Mouse (Mus musculus) CH12F3 (cell line): Measurements from ENCODE around the gene Rxrg.

ENCODE experiments used
- in situ Hi-C: fragments of 300-500 bp; cut with MboI; formaldehyde crosslinking; loops from 2 replicates; pipeline ENCODE4 v1.14.3; 2020; ENCODE audit warnings: low sequenced_read_pairs

Gene Rxrg

DNA sequence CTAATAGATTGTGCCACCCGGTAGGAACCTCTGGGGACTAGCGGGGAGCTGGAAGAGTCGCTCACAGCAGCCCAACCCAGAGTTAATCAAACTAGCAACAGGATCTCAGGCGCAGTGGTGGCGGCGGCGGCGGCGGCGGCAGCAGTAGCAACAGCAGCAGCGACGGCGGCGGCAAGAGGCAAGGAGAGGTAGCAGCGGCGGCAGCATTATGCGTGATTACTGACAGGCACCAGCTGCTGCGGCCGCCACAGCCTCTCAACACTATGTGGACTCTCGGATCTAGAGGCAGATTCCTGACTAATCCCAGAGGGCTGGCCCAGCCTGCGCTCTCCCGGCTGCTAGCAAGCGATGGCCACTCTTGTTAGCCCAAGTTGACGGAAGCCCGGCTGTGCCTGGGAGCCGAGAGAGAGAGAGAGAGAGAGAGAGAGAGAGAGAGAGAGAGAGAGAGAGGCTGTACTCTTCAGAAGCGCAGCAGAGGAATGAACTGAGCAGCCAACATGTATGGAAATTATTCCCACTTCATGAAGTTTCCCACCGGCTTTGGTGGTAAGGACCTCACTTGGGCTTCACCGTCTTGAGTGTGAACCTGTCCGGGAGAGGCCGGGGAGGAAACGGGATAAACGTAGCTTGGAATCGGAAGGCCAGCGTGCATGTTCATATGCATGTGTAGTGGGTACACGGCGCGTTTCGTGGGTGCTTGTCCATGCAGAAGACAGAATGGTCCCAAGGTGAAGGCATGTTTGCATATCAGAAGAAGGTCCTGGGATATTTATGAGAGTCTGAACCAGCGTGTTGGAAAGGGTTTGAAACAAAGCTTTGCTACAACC, at the start of gene Rxrg:
TSS of gene Rxrg (plus strand) at position 130 of the 827 bp plus-strand sequence.
- in situ Hi-C loops = no loop called here

DNA sequence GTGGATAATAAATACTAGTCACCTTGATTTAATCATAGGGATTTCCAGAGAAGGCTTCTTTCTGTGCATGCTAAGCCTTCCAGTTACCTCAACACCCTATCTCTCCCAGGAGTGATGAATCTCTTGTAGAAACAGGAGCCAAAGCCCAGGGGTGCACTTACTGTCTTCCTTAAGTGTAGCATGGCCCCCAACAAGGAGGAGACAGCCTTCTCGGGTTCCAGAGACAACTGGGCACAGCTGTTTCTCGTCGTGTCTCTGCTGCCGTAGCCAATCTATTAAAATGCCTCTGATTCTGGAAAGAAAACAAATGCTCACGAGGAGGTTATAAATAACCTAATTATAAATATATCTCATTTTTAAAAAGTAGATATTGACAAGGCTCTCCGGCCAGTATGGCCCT, 48.9 kb upstream of the Rxrg start:
- in situ Hi-C loops = no loop called here

DNA sequence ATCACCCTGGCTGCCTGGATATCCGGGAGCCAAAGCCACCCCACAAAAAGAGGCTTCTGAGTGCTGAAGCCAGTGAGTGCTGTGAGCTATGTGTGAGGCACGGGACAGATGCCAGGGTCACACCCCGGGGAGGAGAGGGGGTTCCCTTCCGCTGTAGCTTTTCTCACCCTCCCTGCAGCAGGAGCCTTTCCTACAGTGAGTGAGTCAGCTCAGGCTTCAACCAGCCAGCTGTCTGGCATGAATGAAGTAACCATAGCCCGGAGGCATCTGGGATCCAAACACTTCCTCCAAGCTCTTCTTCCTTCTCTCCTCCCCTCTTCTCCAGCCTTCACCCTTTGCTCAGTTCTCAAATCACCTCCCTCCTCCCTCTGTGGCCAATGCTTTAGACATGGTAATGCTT, 46.6 kb upstream of the Rxrg start:
- in situ Hi-C loops = no loop called here

DNA sequence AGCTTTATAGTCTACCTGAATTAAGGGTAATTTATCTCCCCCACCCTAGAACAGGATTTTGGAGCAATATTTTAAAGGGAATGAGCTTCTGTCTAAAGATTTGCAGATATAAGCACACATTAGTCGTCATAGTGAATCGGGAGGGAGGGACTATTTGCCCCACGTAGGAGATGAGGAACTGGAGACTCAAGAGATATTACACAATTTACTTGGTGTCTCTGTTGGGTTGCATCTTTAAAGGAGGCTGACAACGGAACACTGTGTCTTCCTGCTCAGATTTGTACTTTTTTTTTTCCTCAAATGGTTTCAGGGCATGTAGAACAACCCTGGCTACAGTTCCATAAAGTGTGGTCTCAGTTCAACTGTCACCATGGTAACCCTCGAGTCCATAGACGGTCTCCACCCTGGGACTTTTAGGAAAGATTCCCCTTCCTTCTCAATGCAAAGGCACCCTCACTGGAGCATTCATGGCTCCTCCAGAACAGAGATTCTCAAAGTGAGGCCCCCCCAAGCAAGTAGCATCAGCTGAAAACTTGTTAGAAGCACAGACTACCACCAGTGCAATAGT, 44.1 kb upstream of the Rxrg start:
- in situ Hi-C loops = no loop called here

DNA sequence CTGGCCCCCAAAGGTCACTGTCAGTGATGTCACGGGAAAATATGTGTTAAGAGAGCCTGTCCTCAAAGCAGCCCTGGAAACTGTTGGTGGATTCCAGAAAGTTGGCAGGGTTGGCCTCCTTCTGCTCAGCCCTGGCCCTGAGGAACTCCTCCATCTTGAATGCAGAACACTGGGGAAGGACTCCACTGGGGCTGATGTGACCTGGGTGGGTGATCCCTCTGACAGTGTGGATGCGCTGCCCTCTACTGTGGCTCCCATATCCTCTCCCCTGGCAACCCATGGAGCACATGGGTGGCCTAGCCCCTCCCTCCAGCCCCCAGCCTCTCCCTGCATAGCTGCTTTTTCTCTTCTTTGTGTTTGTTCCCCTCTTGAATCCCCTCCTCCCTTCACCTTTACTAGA, 31.6 kb upstream of the Rxrg start:
- in situ Hi-C loops = no loop called here

DNA sequence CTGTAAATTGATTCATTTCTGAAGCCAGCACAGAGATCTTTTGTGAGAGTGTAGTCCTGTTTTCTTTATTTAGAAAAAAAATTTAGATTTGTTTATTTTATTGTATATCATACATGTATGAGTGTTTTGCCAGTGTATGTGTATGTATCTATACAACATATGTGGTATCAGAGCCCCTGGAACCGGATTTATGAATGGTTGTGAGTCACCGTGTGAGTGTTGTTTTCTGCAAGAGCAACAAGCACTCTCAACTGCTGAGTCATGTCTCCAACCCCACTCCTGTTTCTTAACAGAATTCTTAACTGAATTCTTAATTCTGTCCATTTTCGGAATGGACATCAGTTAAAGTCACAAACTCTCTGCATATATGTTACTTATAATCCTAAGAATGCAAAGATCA, 19.1 kb upstream of the Rxrg start:
- in situ Hi-C loops = no loop called here

DNA sequence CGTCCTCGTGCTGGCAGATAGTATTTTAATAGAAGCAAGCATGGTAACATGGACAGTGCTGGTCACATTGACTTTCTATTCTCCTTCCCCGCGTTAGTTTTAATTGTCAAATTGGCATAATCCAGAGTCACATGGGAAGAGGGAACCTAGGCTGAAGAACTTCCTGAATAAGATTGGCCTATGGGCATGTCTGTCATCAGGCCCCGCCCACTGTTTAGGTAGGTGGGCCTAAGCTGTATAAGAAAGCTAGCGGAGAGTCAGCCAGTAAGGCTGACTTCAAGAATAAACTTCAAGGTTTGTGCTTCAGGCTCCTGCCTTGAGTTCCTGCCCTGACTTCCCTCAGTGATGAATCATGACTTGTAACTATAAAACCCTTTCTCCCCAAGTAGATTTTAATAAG, 15.0 kb upstream of the Rxrg start:
- in situ Hi-C loops = no loop called here

DNA sequence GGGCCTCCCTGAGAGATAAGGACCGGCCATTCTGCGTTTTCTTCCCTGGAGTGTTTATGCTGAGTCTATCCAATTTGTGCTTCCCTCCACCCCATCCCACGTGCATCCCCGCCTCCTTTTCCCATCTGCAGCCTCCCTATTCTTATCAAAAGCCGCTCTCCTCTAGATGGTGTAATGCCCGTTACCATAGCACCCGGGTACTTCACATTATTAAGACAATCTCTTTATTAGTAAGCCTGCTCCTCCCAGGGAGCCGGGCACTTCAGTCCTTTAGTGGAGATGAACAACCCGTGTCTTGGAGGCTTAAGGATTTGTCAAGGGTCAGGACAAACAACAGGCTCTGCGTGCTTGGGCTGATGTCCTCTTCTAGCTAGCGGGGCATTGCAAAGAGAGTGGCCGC, 14.3 kb upstream of the Rxrg start:
- in situ Hi-C loops = no loop called here

DNA sequence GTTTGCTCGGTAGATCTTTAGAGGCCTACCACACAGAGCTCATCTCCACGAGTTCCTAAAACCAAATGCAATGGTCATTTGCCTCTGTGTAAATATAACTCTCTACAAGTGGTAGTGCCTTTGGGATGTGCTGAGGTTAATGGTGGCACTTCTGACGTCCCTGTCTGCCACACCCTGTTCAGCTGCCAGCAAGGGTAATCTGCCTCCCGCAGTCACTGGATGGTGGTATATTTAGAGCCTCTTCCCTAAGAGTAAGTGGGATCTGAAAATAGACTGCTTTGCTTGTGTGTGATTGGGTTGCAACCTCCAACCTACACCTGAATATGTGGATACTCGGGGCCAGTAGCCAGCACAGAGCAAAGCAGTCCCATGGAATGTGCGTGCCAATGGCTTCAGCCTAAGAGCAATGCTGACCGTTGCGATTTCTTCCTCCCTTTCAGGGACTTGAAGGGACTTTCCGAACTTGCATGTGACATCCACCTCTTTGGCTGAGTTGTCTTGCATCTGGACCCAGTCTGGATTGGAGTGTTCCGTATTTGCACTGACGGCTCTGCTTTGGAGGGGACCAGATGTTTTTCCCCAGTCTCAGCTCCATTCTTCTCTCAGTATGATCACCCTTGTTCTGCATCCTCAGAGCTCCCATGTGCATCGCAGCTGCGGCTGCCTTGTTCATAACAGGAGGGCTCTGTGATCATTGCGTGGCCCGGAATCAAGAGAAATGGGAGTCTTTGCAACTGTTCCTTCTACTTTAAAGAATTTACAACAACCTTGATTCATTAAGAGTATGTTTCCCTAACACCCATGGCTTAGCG, 9.2 kb upstream of the Rxrg start:
- in situ Hi-C loops = no loop called here

DNA sequence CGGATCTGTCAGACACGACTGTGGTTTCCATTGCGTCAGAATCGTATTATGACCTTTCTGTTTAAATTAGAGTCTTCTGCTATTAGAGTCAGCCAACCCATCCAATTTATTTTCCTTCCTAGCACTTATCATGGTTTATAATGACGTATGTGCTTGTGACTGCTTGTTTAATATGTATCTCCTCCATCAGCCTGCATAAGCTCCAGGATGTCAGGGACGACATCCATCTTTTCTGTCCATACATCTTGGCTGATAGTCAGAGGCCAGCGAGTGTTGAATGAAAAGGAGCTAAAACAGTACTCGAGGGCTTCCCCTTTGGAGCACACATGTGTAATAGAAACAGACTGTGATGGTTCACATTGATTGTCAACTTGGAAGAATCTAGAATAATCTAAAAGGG, 6.0 kb upstream of the Rxrg start:
- in situ Hi-C loops = no loop called here

DNA sequence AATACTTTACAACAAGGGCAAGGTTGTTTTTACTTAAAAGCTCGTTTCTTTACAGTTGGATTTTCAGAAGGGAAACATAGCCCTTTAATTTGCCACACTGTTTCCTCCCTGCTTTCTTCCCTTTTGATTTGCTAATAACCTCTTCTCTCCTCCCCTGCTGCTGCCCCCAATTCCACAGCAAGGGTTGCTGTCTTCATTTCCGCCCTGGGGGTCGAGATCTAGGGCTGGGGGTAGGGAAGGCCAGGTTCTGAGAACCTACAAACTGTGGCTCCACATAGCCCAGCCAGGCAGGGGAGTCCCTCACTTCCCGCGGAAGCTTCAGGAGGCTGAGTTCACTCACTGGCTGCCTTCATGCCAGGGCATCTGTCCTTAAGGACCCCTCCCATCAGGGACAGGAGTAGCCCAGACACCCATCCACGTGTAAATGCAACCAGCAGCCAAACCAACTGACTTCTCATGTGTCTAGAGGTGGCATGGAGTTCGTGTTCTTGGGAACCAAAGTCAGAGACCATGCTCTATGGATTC, 1.1 kb downstream of the Rxrg start:
- in situ Hi-C loops = no loop called here

DNA sequence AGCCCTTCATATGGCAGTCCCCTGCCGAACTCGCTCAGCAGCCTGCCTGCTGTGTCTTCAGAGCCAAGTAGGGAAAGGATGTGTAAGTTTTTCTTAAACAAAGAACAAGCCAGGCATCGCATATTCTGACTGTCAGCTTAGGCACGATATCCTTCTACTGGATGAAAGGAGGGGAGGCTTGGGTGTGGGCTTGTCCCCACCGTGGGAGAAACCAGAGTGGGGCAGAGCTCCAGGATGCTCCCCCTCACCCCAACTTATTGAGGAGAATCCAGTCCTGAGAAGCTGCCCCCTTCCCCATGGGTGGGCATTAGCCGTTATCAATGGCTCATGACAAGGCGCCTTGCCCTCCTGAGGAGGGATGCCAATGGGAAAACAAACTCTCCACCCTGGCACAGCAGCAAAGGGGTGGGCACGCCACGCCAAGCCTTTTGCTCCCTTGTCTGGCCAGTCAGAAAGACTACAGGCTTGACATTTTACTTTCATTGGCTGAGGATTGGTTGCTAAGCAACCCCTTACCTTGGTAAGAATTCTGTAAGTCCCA, 10.1 kb downstream of the Rxrg start:
- in situ Hi-C loops = no loop called here

DNA sequence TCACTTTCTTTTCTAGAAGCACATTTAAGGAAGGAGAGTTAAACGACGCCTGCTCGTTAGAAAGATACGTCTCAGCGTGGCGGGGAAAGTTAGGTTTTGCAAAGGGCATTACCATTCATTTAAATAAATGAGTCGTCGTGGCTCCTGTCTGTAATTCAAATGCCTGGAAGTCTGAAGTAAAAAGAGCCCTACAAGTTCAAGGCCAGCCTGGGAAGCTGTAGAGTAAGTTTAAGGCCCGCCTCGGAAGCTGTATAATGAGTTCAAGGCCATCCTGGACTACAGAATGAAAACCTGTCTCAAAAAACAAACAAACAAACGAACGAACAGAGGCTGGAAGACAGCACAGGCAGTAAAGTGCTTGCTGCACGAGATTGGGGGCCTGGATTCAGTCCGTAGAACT, 18.9 kb downstream of the Rxrg start:
- in situ Hi-C loops = no loop called here

DNA sequence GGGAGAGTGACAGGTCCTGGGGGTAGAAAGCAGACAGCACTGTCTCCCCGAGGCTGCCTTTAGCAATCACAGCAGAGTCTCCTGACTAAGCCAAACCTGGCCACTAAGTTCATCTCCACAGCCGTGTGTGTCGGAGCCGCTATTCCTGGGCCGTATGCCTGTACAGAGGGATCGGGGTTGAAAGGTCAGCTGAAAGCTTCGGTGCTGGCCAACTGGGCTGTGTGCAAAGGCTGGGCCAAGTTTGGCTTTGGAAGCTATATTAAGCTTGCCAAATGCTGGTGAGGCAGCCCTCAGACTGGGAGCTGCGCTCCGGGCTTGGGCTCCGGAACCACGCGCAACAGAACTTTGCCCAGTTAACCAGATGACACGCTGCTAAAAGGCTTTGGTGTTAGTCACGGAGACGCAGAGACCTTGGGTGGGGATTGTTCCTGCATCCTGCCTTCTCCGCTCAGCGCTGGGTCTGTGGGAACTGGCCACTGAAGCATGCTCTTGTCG, 19.9 kb downstream of the Rxrg start:
- in situ Hi-C loops = no loop called here

DNA sequence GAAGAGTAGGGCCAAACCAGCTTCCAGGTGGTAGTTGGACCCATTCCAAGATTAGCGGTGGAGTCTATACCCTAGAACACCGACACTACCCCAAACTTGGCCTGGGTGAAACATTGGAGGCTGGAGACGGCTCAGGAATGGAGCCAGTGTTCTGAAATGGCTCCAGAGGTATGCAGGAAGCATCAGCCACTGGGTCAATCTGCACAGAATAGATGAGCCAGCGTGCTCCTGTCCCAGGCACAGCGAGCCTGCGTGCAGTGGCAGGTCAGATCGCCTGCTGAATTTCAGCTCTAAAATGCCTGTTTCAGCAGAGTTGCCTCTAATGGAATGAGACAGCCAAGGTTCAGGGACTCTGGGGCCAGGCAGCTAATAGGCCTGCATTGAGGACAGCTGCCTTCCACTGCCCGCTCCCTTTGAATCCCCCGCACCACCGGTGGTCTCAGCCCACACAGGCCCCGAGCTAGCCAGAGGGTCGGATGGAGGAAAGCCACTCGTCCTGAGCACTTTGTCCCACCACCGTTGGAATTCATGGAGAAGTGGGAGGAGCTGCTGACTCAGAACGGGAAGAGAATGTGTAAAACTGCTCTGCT, 22.1 kb downstream of the Rxrg start:
- in situ Hi-C loops = no loop called here

DNA sequence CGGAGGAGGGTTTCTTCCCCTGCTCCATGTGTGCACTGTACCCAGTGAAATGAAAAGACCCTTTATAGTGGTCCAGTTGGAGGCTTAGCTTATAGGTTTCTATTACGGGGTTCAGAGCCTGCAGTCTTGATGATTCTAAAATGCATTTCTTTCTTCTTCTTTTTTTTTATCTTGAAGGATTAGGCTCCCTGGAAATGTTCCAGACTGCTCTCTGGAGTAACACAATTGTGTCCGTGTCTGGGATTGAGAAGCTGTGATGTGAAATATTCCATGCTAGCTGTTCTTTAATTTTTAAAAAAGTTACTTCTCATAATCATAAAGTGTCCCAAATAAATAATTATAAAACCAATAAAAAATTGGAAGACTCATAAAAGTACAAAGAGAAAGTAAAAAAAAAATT, 26.9 kb downstream of the Rxrg start:
- in situ Hi-C loops = no loop called here

DNA sequence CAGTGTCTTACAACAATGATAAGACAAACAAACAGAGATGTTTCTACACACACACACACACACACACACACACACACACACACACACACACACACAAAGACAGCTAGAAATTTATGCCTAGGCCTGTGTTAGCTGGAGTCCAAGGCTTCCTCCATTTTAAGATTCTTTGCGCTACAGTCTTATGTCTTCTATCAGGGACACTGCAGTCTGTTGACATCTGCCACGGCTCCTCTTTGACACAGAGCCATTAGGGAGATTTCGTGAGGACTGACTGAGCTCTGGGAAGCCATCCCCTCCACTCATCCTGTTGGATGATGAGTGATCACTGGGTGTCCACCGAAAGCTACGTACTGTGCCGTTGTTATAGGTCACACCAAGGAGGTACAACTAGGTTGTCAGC, 33.6 kb downstream of the Rxrg start:
- in situ Hi-C loops = no loop called here

DNA sequence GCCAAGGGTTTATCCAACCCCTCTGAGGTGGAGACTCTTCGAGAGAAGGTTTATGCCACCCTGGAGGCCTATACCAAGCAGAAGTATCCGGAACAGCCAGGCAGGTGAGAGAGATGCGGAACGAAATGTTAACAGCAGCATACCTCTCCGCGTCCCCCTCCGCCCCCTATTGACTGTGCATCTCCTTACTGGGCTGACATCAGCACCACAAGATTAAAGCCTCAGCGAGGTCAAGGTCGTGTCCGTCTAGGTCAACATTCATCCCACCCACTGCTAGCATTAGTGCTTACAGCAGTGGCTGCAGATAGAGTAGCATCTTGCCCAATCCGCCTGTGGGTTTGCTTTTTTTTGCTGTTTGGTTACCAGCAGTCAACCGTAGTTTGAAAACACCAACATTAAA, 37.5 kb downstream of the Rxrg start:
- in situ Hi-C loops = no loop called here

DNA sequence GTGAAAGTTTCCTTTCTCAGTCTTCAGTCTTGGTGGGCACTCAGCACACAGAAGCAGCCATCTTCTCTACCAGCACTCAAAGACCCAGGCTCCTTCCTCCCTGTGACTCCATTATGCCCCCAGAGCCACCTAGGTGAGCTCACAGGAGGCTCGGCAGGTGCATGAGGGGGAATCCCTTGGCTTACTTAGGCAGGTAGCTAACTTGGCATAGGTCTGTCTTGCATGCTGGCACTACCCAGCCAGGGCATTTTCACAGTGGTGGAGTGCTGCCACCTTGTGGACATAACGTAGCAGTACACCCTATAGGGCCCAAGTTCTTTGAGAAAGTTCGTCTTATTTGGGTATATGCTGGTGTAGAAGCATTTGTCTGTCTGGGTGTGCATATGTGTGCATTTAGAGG, 38.8 kb downstream of the Rxrg start:
- in situ Hi-C loops = no loop called here

DNA sequence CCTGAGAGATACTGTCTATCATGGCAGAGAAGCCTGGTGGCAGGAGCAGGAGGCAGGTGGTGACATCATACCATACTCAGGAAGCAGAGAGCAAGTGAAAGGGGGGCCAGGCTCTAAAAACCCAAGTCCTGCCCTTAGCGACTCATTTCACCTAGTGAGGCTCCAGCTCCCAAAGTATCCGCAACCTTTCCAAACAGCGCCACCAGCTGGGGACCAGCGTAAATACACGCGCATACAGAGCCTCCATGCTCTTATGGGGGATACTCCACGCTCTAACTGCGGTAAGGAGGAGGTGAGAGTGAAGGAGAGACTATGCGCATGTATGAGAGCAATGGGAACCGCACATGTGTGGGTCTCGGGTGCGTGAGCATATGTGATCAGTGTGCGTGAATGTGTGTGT, 39.9 kb downstream of the Rxrg start:
- in situ Hi-C loops = no loop called here

DNA sequence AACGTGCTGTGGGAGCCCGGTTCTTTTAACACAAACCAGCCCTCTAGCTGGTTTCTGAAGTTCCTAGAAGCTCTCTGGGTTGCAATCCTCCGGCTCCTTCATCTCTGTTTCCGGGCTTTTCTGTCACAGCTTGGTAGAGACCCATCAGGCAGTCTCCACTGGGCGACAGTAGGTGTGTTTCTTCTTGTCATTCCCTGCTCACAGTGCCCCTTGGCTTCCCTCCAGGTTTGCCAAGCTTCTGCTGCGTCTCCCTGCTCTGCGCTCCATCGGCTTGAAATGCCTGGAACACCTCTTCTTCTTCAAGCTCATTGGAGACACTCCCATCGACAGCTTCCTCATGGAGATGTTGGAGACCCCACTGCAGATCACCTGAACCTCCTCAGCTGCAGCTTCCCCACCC, 40.7 kb downstream of the Rxrg start:
- in situ Hi-C loops = no loop called here
